Mouse (Mus musculus): Measurements from ENCODE around the gene Tmem104. TPM values are rescaled to one million over a fixed set of nuclear protein-coding genes. Genes with fewer than 3 reads are reported as not detected.

The Tmem104 gene
- polyA plus RNA-seq, 1 experiment, result 6.6 TPM

GRCm38 (mm10) chr11:115219263-115219662 is 32.0 kb downstream of the Tmem104 start:
- no peaks in the 10 kb centered on the region for H3K79me3 ChIP-seq (ENCODE audit: low read depth)
- no peaks in the 10 kb centered on the region for H3K27me3 ChIP-seq (ENCODE audit: control insufficient read depth, insufficient read depth, insufficient read length)
- no peaks in the 10 kb centered on the region for H3K79me2 ChIP-seq (ENCODE audit: control insufficient read depth, insufficient read depth)
- TF ChIP-seq MYOD1 (IDR thresholded peaks at IDR 0.05; ENCODE audit: control insufficient read depth, insufficient read length, low read depth), result peak; percentile 61
- peak; percentile 45 for TF ChIP-seq CEBPB (IDR thresholded peaks at IDR 0.05; ENCODE audit: low read depth)
- TF ChIP-seq CTCF (IDR thresholded peaks at IDR 0.05; ENCODE audit: control insufficient read depth, insufficient read depth, insufficient read length), result no peak
- TF ChIP-seq USF1 (IDR thresholded peaks at IDR 0.05; ENCODE audit: low read depth), result peak; percentile 61
- no peaks in the 10 kb centered on the region for H3K36me3 ChIP-seq (ENCODE audit: control insufficient read depth, insufficient read depth)
- H3ac ChIP-seq (ENCODE audit: control insufficient read depth, insufficient read length, low read depth), result no peak overlapping the region
- no peak overlapping the region for H3K4me3 ChIP-seq (ENCODE audit: insufficient read depth, poor library complexity, severe bottlenecking)

- no peaks in the 10 kb centered on the region for H3K79me2 ChIP-seq (ENCODE audit: control insufficient read depth, insufficient read depth)
- H3K27me3 ChIP-seq (ENCODE audit: control insufficient read depth, insufficient read depth, insufficient read length), result no peaks in the 10 kb centered on the region
- no peak overlapping the region for H3ac ChIP-seq (ENCODE audit: control insufficient read depth, insufficient read length, low read depth)
- no peaks in the 10 kb centered on the region for H3K36me3 ChIP-seq (ENCODE audit: control insufficient read depth, insufficient read depth)
- TF ChIP-seq CTCF (IDR thresholded peaks at IDR 0.05; ENCODE audit: control insufficient read depth, insufficient read depth, insufficient read length) (no peak), USF1 (IDR thresholded peaks at IDR 0.05; ENCODE audit: low read depth) (no peak), MAX (IDR thresholded peaks at IDR 0.05) (no peak), MYOD1 (IDR thresholded peaks at IDR 0.05; ENCODE audit: control insufficient read depth, insufficient read length, low read depth) (no peak), FOSL1 (IDR thresholded peaks at IDR 0.05; ENCODE audit: insufficient read depth, low read length, poor library complexity, severe bottlenecking) (no peak), CEBPB (IDR thresholded peaks at IDR 0.05; ENCODE audit: low read depth) (no peak), MYOG (IDR thresholded peaks at IDR 0.05; ENCODE audit: control insufficient read depth, extremely low read depth, insufficient read length) (no peak)
- no peak overlapping the region for H3K4me3 ChIP-seq (ENCODE audit: insufficient read depth, poor library complexity, severe bottlenecking)
- H3K79me3 ChIP-seq (ENCODE audit: low read depth), result no peaks in the 10 kb centered on the region
Measured at GRCm38 (mm10) chr11:115219685-115220084, 32.4 kb downstream of the Tmem104 start.

- no peaks in the 10 kb centered on the region for H3K79me2 ChIP-seq (ENCODE audit: control insufficient read depth, insufficient read depth)
- H3K27me3 ChIP-seq (ENCODE audit: control insufficient read depth, insufficient read depth, insufficient read length), result no peaks in the 10 kb centered on the region
- no peaks in the 10 kb centered on the region for H3K36me3 ChIP-seq (ENCODE audit: control insufficient read depth, insufficient read depth)
- no peak overlapping the region for H3K4me3 ChIP-seq (ENCODE audit: insufficient read depth, poor library complexity, severe bottlenecking)
- no peaks in the 10 kb centered on the region for H3K79me3 ChIP-seq (ENCODE audit: low read depth)
- no peak for TF ChIP-seq MYOD1 (IDR thresholded peaks at IDR 0.05; ENCODE audit: control insufficient read depth, insufficient read length, low read depth)
- TF ChIP-seq FOSL1 (IDR thresholded peaks at IDR 0.05; ENCODE audit: insufficient read depth, low read length, poor library complexity, severe bottlenecking), result no peak
- no peak for TF ChIP-seq MAX (IDR thresholded peaks at IDR 0.05)
- no peak for TF ChIP-seq USF1 (IDR thresholded peaks at IDR 0.05; ENCODE audit: low read depth)
- no peak for TF ChIP-seq CEBPB (IDR thresholded peaks at IDR 0.05; ENCODE audit: low read depth)
- TF ChIP-seq MYOG (IDR thresholded peaks at IDR 0.05; ENCODE audit: control insufficient read depth, extremely low read depth, insufficient read length), result no peak
- no peak for TF ChIP-seq CTCF (IDR thresholded peaks at IDR 0.05; ENCODE audit: control insufficient read depth, insufficient read depth, insufficient read length)
- H3ac ChIP-seq (ENCODE audit: control insufficient read depth, insufficient read length, low read depth), result no peak overlapping the region
Measured at GRCm38 (mm10) chr11:115222077-115222476, 34.8 kb downstream of the Tmem104 start.

- no peaks in the 10 kb centered on the region for H3K79me3 ChIP-seq (ENCODE audit: low read depth)
- TF ChIP-seq FOSL1 (IDR thresholded peaks at IDR 0.05; ENCODE audit: insufficient read depth, low read length, poor library complexity, severe bottlenecking) (no peak), USF1 (IDR thresholded peaks at IDR 0.05; ENCODE audit: low read depth) (no peak), MYOG (IDR thresholded peaks at IDR 0.05; ENCODE audit: control insufficient read depth, extremely low read depth, insufficient read length) (no peak), MYOD1 (IDR thresholded peaks at IDR 0.05; ENCODE audit: control insufficient read depth, insufficient read length, low read depth) (no peak), MAX (IDR thresholded peaks at IDR 0.05) (no peak), CEBPB (IDR thresholded peaks at IDR 0.05; ENCODE audit: low read depth) (no peak), CTCF (IDR thresholded peaks at IDR 0.05; ENCODE audit: control insufficient read depth, insufficient read depth, insufficient read length) (no peak)
- no peaks in the 10 kb centered on the region for H3K79me2 ChIP-seq (ENCODE audit: control insufficient read depth, insufficient read depth)
- H3K27me3 ChIP-seq (ENCODE audit: control insufficient read depth, insufficient read depth, insufficient read length), result no peaks in the 10 kb centered on the region
- no peak overlapping the region for H3ac ChIP-seq (ENCODE audit: control insufficient read depth, insufficient read length, low read depth)
- H3K36me3 ChIP-seq (ENCODE audit: control insufficient read depth, insufficient read depth), result no peaks in the 10 kb centered on the region
- no peak overlapping the region for H3K4me3 ChIP-seq (ENCODE audit: insufficient read depth, poor library complexity, severe bottlenecking)
Measured at GRCm38 (mm10) chr11:115222570-115222969, 35.3 kb downstream of the Tmem104 start.

- no peaks in the 10 kb centered on the region for H3K36me3 ChIP-seq (ENCODE audit: control insufficient read depth, insufficient read depth)
- TF ChIP-seq CTCF (IDR thresholded peaks at IDR 0.05; ENCODE audit: control insufficient read depth, insufficient read depth, insufficient read length), result no peak
- TF ChIP-seq FOSL1 (IDR thresholded peaks at IDR 0.05; ENCODE audit: insufficient read depth, low read length, poor library complexity, severe bottlenecking), result no peak
- TF ChIP-seq USF1 (IDR thresholded peaks at IDR 0.05; ENCODE audit: low read depth), result no peak
- no peaks in the 10 kb centered on the region for H3K79me3 ChIP-seq (ENCODE audit: low read depth)
- H3K79me2 ChIP-seq (ENCODE audit: control insufficient read depth, insufficient read depth), result no peaks in the 10 kb centered on the region
- H3ac ChIP-seq (ENCODE audit: control insufficient read depth, insufficient read length, low read depth), result no peak overlapping the region
- no peaks in the 10 kb centered on the region for H3K27me3 ChIP-seq (ENCODE audit: control insufficient read depth, insufficient read depth, insufficient read length)
- no peak overlapping the region for H3K4me3 ChIP-seq (ENCODE audit: insufficient read depth, poor library complexity, severe bottlenecking)
Measured at GRCm38 (mm10) chr11:115223451-115223850, 36.2 kb downstream of the Tmem104 start.

GRCm38 (mm10) chr11:115223877-115224276 is 36.6 kb downstream of the Tmem104 start:
- no peak for TF ChIP-seq MAX (IDR thresholded peaks at IDR 0.05)
- TF ChIP-seq MYOD1 (IDR thresholded peaks at IDR 0.05; ENCODE audit: control insufficient read depth, insufficient read length, low read depth), result no peak
- no peak for TF ChIP-seq USF1 (IDR thresholded peaks at IDR 0.05; ENCODE audit: low read depth)
- TF ChIP-seq CEBPB (IDR thresholded peaks at IDR 0.05; ENCODE audit: low read depth), result no peak
- no peak for TF ChIP-seq MYOG (IDR thresholded peaks at IDR 0.05; ENCODE audit: control insufficient read depth, extremely low read depth, insufficient read length)
- TF ChIP-seq CTCF (IDR thresholded peaks at IDR 0.05; ENCODE audit: control insufficient read depth, insufficient read depth, insufficient read length), result no peak
- TF ChIP-seq FOSL1 (IDR thresholded peaks at IDR 0.05; ENCODE audit: insufficient read depth, low read length, poor library complexity, severe bottlenecking), result no peak
- no peaks in the 10 kb centered on the region for H3K36me3 ChIP-seq (ENCODE audit: control insufficient read depth, insufficient read depth)
- no peaks in the 10 kb centered on the region for H3K79me3 ChIP-seq (ENCODE audit: low read depth)
- H3K79me2 ChIP-seq (ENCODE audit: control insufficient read depth, insufficient read depth), result no peaks in the 10 kb centered on the region
- no peak overlapping the region for H3ac ChIP-seq (ENCODE audit: control insufficient read depth, insufficient read length, low read depth)
- H3K4me3 ChIP-seq (ENCODE audit: insufficient read depth, poor library complexity, severe bottlenecking), result no peak overlapping the region
- no peaks in the 10 kb centered on the region for H3K27me3 ChIP-seq (ENCODE audit: control insufficient read depth, insufficient read depth, insufficient read length)

Measured in C2C12 (cell line).